Mouse (Mus musculus) v-Abl transformed pro-B cells (cell line): Measurements from ENCODE around the gene Tbc1d8.

ENCODE experiments used
- in situ Hi-C, 2 experiments: fragments of 400-800 bp; cut with MboI; formaldehyde crosslinking; loops; one replicate each; pipeline ENCODE4 v1.15.1; 2025; ENCODE audit not compliant: unreplicated experiment in 2 of 2

The Tbc1d8 gene

DNA sequence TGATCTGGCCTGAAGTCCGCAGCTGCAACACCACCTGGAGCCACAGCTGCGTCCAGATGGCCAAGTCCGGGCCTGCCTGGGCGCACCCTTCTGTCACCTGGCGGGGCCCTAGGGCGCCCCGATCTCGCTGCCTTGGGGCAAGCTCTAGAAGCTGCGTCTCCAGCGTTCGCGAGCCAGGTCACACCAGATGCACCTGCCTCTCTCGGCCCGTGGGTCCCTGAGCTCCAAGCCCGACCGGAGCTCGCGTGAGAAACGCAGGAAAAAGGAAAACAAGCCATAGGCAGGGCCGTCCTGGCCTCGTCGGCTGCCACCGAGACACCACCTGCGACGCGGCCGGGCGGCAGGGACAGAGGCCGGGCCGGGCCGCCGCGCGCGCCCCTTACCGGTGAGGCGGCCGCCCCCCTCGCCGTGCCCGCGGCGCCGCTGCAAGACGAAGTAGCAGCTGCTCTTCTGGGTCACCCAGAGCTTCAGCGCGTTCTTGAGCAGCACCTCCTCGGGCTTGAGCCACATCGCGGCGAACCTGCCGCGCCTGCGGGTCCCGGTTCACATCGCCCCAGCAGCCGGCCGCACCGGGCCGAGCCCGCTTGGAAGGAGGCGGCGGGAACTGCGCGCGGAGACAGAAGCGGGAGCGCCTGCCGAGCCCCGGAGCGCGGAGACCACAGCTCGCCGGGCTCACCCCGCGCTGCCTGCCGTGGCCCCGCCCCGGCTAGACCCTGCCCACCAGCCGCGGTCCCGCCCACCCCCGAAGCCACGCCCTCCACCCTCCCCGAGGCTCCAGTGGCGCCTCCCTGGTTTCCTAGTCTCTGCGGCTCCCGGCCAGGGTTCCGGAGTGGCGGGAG is at the start of gene Tbc1d8:
Gene Tbc1d8 (minus strand): TSS at position 699 of the 839 bp plus-strand sequence.
- in situ Hi-C loops: no loop called here

DNA sequence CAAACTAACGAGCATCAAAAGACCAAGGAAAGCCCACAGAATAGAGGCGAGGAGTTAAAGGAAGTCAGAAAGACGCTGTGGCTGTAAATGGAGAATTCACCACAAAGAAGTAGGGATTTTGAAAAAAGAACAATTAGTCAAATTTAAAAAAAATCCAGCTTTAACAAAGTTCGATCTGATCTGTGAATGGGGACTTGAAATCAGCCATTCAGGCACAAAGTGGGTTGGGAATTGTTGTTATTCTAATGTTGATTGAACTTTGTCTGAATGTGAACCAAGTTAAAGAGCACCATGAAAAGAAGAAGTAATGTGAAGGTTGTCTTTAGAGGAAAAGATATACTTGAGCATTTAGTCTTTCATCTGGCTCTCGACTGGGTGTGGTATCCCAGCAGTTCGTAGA is 49.8 kb upstream of the Tbc1d8 start:
- in situ Hi-C loops: loop anchor here (5.0 to 10.0 kb wide), 6 partner anchors 149 to 1016 kb away; no protein-coding TSS in a partner anchor

DNA sequence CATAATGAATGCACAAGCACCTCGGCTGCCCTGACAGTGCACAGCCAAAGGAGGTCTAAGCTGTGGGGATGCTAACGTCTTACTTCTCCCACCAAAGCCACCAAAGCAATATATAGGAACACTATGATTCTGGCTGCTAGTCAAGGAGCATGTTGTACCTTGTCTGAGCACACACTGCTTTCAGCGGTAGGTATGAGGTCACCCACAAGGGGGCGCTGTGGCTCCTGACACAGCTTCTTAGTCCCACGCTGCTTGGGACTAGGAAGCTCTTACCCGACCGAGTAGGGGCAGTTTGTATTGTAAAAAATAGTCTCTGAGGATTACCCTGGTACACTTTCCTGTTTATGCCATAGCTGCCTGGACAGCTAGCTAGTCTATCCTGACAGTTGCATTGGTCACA is 48.9 kb upstream of the Tbc1d8 start:
- in situ Hi-C loops: loop anchor here (5.0 to 10.0 kb wide), 6 partner anchors 150 to 1017 kb away; no protein-coding TSS in a partner anchor

DNA sequence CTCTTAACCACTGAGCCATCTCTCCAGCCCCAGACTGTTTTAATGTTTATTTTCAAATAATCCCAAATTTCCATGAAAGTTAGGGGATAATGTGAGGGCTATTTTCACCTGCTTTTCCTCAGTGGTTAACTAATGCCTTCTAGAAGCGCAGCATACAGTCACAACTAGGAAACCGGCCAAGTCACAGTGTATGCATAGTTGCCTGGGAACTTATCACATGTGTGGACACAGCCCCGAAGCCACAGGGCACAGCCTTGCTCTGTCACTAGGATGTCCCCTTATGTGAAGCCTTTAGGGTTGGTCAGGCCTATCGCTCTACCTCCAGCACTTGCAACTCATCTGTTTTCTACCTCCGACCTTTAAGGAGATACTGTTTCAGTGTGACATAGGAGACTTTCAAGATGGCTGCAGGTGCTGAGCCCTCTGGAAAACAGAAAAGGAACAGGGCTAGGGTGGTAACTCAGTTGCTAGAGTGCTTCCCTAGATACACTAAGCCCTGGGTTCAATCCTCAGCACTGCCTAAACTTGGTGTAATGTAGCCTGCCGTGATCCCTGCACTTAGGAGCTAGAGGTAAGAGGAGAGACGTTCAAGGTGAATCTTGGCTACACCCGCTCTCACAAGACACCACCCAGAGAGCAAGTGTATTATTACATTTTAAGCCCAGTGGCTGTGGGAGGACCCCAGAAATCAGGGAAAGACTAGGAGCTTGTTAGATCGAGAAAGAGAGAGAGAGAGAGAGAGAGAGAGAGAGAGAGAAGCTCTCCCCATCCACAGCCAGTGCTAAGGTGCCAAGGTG is 48.0 kb upstream of the Tbc1d8 start:
- in situ Hi-C loops: loop anchor here (5.0 to 10.0 kb wide), 6 partner anchors 151 to 1018 kb away; no protein-coding TSS in a partner anchor

DNA sequence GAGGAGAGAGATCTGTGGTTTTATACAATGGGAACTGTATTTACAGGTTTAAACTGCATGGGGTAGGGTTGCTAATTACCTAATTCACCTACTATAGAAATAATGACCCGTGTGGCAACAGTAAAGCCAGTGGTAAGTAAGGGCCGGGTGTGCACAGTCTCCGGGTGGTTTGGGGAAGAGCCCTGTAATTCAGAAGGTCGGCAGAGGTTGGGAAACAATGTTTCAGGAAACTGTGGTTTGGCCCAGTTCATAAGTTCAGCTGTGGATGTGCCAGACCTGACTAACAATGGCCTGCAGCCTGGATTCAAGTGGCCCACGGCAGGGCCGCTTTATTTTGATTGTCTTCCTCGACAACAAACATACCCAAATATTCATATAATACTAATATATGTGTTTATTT is 47.2 kb upstream of the Tbc1d8 start:
- in situ Hi-C loops: loop anchor here (5.0 to 10.0 kb wide), 6 partner anchors 152 to 1019 kb away; no protein-coding TSS in a partner anchor

DNA sequence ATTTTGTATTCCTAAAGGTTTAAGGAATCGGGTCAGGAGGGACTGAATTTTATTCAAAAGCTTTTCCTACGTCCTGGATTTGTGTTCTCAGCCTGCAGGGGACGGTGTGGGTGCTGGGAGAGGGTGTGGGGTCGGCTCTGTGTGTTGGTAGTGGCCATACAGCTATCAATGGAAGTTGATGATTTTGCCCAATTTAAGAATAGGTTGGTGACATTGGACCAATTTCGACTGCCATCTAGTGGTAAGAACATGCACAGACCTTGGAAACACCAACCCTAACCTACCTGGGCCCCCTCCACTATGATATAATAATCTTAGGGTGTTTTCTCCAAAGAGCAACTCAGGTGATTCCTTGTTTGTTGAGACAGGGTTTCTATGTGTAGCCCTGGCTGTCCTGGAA is 44.0 kb upstream of the Tbc1d8 start:
- in situ Hi-C loops: loop anchor here (5.0 to 10.0 kb wide), 3 partner anchors 520 to 1022 kb away; no protein-coding TSS in a partner anchor

DNA sequence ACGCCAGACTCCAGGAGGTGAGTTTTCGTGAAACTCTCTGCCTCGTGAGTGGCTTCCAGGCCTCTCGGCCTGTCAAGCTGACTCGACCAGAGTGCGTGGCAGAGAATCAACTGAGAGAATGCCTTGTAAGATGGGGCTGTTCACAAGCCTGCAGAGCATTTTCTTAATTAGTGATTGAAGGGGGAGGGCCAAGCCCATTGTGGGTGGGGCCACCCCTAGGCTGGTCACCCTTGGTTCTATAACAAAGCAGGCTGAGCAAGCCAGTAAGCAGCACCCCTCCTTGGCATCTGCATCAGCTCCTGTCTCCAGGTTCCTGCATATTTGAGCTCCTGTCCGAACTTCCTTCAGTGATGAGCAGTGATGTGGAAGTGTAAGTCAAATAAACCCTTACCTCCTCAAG is 42.8 kb upstream of the Tbc1d8 start:
- in situ Hi-C loops: loop anchor here (5.0 to 10.0 kb wide), 3 partner anchors 519 to 1023 kb away; no protein-coding TSS in a partner anchor

DNA sequence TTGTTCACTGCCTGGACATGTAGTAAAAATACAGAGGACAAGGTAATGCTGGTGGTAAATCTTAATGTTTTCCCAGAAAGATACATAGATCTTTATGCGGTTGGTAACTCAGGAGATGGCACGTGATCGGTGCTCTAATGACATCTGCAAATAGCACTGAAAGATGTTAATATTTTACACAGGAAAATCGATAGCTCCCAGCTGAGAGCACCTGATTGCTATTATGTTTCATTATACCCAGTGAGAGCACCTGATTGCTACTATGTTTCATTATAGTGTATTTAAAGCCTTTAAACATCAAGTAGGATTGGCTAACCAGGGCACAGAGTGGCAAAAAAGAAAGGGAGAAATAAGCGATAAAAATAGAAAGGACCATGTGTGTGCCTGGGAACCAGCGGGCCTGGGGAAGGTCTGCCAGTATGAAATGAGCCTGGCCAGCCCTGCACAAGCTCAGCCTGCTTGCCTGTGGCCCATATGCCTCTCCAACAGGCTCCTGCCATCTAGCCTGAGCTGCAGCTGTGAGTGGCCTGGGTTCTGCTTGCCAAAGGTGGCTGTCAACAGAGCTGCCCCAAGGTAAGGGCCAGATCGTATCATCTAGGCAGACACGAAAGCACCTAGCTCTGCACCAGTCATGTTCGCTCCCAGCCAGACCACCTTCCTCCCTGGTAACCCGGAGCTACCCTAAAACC is 36.9 kb upstream of the Tbc1d8 start:
- in situ Hi-C loops: no loop called here

DNA sequence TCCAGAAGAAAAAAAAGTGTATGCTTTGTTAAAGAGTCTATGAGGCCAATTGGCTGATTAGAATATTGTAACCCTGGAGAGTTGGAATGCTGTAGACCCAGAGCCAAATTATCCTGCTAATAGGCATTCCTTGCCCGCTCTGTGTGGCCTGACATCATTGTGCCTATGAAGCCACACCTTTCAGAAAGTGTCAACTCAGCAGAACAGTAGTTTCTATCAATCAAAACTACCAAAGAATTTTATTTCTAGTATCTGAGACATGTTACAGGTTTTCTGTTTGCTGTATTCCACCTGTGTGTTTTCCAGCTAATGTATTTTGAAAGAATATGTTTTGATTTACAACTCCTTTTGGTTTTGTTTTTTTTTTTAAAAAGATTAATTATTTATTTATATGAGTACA is 33.6 kb upstream of the Tbc1d8 start:
- in situ Hi-C loops: no loop called here

DNA sequence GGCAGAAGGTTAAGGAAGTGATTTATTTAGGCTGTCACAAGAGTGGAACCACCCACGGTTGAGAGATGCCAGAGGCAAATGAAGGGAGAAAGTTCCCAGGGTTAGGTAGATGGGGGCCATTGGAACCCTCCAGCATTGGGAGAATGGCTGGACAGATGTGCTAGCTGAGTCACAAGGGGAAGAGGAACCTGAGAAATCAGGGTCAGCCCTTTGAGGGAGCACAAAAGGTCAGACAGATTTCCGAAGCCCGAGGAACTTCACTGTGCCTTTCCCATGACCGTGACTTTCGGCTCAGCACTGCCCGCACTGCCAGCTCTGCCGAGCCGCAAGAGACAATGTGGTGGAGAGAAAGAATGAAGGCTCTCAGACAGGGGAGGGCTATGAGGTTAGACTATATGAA is 33.2 kb upstream of the Tbc1d8 start:
- in situ Hi-C loops: no loop called here

DNA sequence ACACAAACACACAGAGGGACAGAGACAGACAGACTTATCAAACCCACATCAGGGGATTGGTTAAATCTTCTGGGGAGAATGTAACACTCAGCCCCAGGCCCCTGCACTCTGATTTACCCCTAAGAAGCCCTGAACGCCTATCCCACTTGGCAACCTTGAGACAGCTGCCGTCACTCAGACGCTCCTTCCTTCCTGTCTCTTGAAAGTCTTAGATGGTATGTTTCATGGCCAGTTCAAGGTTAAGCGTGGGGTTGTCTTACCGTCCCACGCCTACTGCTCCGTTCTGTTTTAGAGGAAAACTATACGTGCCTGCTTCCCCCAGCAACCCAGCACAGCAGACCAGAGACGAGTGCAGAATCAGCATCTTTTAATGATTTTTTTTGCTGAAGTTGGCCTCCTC is 27.0 kb upstream of the Tbc1d8 start:
- in situ Hi-C loops: no loop called here

DNA sequence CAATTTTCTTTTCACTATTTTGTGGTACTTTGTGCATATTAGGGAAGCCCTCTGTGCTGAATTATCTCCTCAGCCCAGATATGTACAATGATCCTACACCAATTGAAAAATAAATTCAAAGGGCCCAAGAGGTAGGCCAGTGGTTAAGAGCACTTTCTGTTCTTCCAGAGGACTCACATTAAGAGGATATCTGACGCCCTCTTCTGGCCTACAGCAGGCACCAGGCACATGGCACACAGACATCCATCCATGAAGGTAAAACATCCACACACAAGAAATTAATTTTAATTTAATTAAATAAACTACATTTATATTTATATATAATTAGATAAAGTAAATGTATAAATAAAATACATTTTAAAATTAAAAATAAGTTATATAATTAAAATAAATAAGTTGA is 25.7 kb upstream of the Tbc1d8 start:
- in situ Hi-C loops: loop anchor here (5.0 kb wide), 1 partner anchor 112 kb away; no protein-coding TSS in a partner anchor

DNA sequence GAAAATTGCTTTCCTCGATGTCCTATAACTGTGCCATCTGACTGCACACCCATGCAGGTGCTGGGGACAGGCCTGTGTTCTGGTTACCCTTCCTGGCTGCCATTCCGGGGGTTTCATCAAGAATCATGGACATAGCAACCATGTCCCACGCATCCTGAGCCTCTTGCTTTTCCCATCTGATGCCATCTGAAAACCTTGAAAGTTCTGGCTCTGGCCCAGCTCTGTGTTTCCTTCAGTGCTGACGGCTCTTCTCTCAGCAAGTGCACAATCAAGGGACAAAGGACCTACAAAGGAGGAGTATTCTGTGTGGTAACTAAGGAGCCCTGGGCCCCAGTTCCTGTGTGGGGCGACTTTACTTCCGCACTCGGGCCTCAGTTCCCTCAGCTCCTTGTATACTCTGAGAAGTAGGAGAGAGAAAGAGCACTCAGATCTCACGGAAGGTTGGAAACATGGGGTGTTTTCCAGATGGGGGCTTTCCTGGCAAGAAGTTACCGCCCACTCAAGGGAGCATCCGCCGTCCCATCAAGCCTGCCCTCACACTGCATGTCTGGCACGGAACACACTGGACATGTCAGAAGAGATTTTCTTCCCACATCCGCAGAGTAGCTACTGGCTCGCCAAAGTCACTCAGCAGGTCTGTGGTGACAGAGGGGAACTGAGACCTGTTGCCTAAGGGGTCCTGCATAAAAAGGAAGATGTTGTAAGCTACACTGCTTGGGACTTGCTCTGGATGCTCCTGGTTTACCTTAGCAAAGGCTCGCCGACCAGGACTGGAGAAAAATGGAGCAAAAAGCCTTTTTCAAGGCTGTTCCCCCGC is 24.5 kb upstream of the Tbc1d8 start:
- in situ Hi-C loops: loop anchor here (5.0 kb wide), 1 partner anchor 111 kb away; no protein-coding TSS in a partner anchor

DNA sequence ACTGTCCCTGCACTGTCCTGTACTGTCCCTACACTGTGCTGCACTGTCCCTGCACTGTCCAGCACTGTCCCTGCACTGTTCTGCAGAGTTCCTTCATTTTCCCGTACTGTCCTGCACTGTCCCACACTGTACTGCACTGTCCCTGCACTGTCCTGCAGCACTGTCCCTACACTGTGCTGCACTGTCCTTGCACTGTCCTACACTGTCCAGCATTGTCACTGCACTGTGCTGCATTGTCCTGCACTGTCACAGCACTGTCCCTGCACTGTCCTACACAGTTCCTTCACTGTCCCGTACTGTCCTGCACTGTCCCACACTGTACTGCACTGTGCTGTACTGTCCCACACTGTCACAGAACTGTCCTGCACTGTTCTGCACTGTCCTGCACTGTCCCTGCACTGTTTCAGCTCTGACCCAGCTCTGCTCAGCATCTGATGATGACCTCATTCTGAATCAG is 21.0 kb upstream of the Tbc1d8 start:
- in situ Hi-C loops: no loop called here

DNA sequence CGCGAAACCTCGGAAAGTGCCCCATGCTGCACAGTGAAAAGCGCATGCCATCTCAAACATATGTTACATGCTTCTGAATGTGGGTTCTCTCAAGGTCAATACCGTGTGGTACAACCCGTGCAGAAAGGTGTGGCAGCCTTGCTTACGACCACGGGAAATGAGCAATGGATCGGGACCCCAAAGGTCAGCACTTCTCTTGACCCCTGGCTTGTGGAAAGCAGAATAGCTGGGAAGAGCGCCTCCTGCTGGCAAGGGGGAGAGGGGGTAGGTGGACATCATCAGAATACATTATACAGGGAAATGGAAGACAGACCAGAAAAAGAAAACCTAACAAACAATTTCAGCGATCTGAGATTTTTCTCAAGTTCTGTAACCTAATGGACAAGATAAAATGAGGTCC is 19.2 kb upstream of the Tbc1d8 start:
- in situ Hi-C loops: no loop called here

DNA sequence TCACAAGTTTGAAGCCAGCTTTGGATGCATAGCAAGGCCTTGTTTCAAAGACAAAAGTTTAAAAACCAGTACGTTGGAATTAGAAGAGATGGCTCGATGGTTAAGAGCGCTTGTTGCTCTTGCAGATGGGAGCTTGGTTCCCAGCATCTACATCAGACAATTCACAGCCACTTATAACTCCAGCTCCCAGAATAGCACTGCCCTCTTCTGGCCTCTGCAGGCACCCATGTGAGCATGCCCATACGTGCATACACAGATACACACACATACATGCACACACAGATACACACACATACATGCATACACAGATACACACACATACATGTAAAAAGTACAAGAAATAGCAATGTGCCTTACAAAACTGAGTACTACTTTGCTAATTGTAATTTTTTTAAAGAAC is 18.4 kb upstream of the Tbc1d8 start:
- in situ Hi-C loops: no loop called here

DNA sequence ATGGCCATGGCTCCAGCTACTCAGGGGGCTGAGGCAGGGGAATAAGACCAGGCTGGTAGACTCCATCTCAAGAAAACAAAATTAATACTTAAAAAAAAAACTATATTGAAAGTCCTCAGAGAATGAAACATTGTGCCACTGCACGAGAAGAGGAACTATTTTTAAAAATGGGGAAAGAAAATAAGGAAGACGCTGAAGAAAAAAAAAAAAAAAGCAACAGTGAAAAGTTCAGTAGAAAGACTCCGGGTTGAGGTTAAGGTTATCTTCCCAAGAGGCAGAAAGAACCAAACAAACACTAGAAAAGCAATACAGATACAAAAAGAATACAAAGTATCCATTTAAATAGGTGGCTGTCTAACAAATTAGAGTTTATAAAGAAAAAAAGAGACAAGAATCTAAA is 15.1 kb upstream of the Tbc1d8 start:
- in situ Hi-C loops: no loop called here

DNA sequence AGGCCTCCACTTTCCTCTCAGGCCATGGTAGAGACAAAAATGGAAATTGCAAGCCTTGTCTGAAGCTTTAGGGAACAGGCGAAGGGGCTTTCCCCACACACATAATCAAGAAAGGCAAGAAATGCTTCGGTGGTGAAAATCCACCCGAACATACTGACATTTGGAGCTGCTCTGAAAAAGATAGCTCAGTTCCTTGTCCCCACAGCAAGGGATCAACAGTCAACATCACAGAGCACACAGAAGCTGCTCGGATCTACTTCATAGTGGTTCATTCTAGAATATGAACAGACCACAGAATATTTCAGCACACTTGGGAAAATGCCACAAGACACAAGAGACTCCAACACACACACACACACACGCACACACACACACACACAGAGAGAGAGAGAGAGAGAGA is 14.6 kb upstream of the Tbc1d8 start:
- in situ Hi-C loops: no loop called here

DNA sequence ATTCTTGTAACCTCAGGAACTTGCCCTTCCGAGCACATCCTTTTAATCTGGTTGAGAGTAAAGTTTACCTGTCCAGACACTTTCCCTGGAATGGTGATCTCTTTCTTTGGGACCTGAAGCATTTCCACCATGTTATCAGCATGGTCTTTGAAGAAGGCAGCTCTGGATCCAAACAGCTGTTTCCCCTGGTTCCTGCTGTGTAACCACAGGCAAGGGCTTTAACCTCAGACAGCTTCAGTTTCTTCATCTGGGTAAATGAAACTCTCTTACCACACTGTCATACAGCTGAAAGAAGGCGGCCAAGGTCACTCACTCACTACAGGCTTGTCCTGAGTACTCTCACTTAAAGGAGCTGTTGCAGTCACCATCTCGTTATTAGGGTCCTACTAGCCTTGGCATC is 8.8 kb upstream of the Tbc1d8 start:
- in situ Hi-C loops: no loop called here
